Mouse (Mus musculus): Measurements from ENCODE around the gene Dgki. TPM values are rescaled to one million over a fixed set of nuclear protein-coding genes. Genes with fewer than 3 reads are reported as not detected.

Dgki gene
- polyA plus RNA-seq, 1 experiment: not detected

- Histone ChIP-seq H3K4me3 (ENCODE audit: insufficient read depth, low read length) (no peak overlapping the region), H3K4me1 (ENCODE audit: control insufficient read depth, insufficient read depth, low read length) (peaks cover 9% of the 10 kb centered on the region), H3K27ac (ENCODE audit: insufficient read depth, low read depth, low read length) (no peak overlapping the region)
- TF ChIP-seq CTCF (IDR thresholded peaks at IDR 0.05; ENCODE audit: low read depth, low read length) (no peak), POLR2A (IDR thresholded peaks at IDR 0.05; ENCODE audit: borderline replicate concordance, low read depth, low read length) (no peak)
These were observed 83.6 kb downstream of the Dgki start for GRCm38 (mm10) chr6:37216342-37216763.

DNA sequence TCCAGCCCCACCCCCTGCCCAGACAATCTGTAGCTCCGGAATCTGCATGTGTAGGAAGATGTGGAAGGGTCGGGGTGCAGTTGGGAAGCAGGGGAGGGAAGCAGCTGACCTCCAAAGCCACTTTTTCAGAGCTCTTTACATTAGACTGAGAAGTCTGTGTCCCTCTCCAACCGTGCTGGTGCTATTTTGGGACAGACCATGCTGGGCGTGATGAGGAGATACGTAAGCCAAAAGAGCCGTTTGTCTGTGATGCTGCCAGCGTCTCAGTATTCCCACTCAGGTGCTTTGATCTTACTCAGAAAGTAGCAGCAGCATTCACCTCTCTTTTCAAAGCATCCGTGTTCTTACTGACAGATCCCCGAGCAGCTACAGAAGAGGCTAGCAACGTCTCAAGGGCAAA lies 84.3 kb downstream of the Dgki start:
- Histone ChIP-seq H3K4me3 (ENCODE audit: insufficient read depth, low read length) (no peak overlapping the region), H3K27ac (ENCODE audit: insufficient read depth, low read depth, low read length) (no peak overlapping the region), H3K4me1 (ENCODE audit: control insufficient read depth, insufficient read depth, low read length) (peaks cover 9% of the 10 kb centered on the region)
- no peak for TF ChIP-seq POLR2A (IDR thresholded peaks at IDR 0.05; ENCODE audit: borderline replicate concordance, low read depth, low read length)
- no peak for TF ChIP-seq CTCF (IDR thresholded peaks at IDR 0.05; ENCODE audit: low read depth, low read length)

- peaks cover 9% of the 10 kb centered on the region for H3K4me1 ChIP-seq (ENCODE audit: control insufficient read depth, insufficient read depth, low read length)
- peak overlapping the region; percentile 29 for H3K4me3 ChIP-seq (ENCODE audit: insufficient read depth, low read length)
- H3K27ac ChIP-seq (ENCODE audit: insufficient read depth, low read depth, low read length): peak overlapping the region; percentile 67
- TF ChIP-seq CTCF (IDR thresholded peaks at IDR 0.05; ENCODE audit: low read depth, low read length): no peak
- TF ChIP-seq POLR2A (IDR thresholded peaks at IDR 0.05; ENCODE audit: borderline replicate concordance, low read depth, low read length): no peak
These were observed 87.1 kb downstream of the Dgki start for GRCm38 (mm10) chr6:37212930-37213329.

- no peak overlapping the region for H3K27ac ChIP-seq (ENCODE audit: insufficient read depth, low read depth, low read length)
- H3K4me1 ChIP-seq (ENCODE audit: control insufficient read depth, insufficient read depth, low read length): peaks cover 9% of the 10 kb centered on the region
- H3K4me3 ChIP-seq (ENCODE audit: insufficient read depth, low read length): no peak overlapping the region
- TF ChIP-seq POLR2A (IDR thresholded peaks at IDR 0.05; ENCODE audit: borderline replicate concordance, low read depth, low read length) (no peak), CTCF (IDR thresholded peaks at IDR 0.05; ENCODE audit: low read depth, low read length) (no peak)
These were observed 88.3 kb downstream of the Dgki start for GRCm38 (mm10) chr6:37211545-37212247.

GRCm38 (mm10) chr6:37202901-37203300 lies 97.1 kb downstream of the Dgki start:
- no peak overlapping the region for H3K27ac ChIP-seq (ENCODE audit: insufficient read depth, low read depth, low read length)
- no peaks in the 10 kb centered on the region for H3K4me1 ChIP-seq (ENCODE audit: control insufficient read depth, insufficient read depth, low read length)
- H3K4me3 ChIP-seq (ENCODE audit: insufficient read depth, low read length): no peak overlapping the region
- TF ChIP-seq POLR2A (IDR thresholded peaks at IDR 0.05; ENCODE audit: borderline replicate concordance, low read depth, low read length) (no peak), CTCF (IDR thresholded peaks at IDR 0.05; ENCODE audit: low read depth, low read length) (no peak)

DNA sequence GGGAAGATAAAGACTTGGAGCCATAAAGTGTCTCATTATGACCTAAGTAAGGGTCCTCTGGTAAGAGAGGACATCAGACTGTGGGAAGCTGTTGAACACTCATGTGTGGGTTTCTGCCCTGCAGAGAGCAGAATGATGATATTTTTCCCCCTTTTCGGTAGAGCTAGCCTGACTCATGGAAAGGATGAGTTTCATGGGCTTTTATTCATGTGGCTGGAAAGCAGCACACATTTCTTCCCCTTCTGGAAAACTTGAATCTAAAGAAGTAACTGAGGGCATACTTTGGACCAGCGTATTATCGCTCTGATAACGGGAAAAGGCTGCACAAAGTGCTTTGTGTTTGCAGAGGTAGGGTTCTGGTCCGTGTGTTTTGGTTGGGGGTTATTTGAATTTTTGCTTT lies 99.1 kb downstream of the Dgki start:
- Histone ChIP-seq H3K4me3 (ENCODE audit: insufficient read depth, low read length) (no peak overlapping the region), H3K4me1 (ENCODE audit: control insufficient read depth, insufficient read depth, low read length) (0 out of 2 replicates have a peak, but pooled peaks cover 6% of the 10 kb centered on the region), H3K27ac (ENCODE audit: insufficient read depth, low read depth, low read length) (no peak overlapping the region)
- TF ChIP-seq CTCF (IDR thresholded peaks at IDR 0.05; ENCODE audit: low read depth, low read length): no peak
- TF ChIP-seq POLR2A (IDR thresholded peaks at IDR 0.05; ENCODE audit: borderline replicate concordance, low read depth, low read length): no peak

- 0 out of 2 replicates have a peak, but pooled peaks cover 6% of the 10 kb centered on the region for H3K4me1 ChIP-seq (ENCODE audit: control insufficient read depth, insufficient read depth, low read length)
These were observed 100.5 kb downstream of the Dgki start for GRCm38 (mm10) chr6:37199502-37199901.

DNA sequence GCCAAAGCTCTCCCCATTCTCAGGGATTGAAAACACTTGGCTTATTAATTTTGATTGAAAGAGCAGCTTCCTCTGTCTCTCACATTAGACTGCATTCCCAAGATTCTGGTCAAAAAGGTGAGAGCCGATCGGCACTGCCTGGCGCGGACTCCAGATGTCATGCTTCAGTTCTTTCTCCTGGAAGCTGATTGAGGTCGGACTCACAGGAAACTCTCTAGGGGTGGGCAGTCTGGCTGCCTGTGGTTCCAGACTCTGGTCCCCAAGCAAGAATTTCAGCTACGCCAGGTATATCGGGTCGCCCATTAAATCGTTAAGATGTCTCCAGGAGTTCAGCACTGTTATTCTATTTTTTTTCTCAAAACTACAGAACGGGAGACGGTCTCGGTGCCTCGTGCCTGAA lies 102.2 kb downstream of the Dgki start:
- TF ChIP-seq POLR2A (IDR thresholded peaks at IDR 0.05; ENCODE audit: borderline replicate concordance, low read depth, low read length): no peak
- TF ChIP-seq CTCF (IDR thresholded peaks at IDR 0.05; ENCODE audit: low read depth, low read length): no peak

More at GRCm38 (mm10) chr6:37199502-37199901, 100.5 kb downstream of the Dgki start:
- TF ChIP-seq POLR2A (IDR thresholded peaks at IDR 0.05; ENCODE audit: borderline replicate concordance, low read depth, low read length): no peak
- TF ChIP-seq CTCF (IDR thresholded peaks at IDR 0.05; ENCODE audit: low read depth, low read length): no peak
- Histone ChIP-seq H3K4me3 (ENCODE audit: insufficient read depth, low read length) (no peak overlapping the region), H3K27ac (ENCODE audit: insufficient read depth, low read depth, low read length) (no peak overlapping the region)

DNA sequence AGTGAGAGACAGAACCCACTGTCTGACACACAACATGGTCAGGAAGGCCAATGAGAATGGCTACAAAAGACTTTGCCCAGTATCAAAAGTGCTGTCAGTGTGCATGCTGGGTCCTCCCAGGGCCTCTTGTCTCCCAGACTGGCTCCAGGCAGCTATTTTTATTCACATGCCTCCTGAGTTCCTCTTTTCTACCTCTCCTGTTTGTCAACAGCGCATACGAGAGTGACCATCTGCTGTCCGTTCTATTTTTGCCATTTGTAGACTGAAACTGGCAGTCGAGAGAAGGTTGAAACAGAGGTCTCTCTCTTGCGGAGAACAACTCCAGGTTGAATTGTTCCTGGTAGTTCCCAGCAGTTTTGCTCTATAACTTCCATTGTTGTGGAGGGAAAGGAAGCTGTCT lies 103.1 kb downstream of the Dgki start:
- TF ChIP-seq POLR2A (IDR thresholded peaks at IDR 0.05; ENCODE audit: borderline replicate concordance, low read depth, low read length): no peak
- TF ChIP-seq CTCF (IDR thresholded peaks at IDR 0.05; ENCODE audit: low read depth, low read length): no peak
- no peak overlapping the region for H3K27ac ChIP-seq (ENCODE audit: insufficient read depth, low read depth, low read length)
- 0 out of 2 replicates have a peak, but pooled peaks cover 6% of the 10 kb centered on the region for H3K4me1 ChIP-seq (ENCODE audit: control insufficient read depth, insufficient read depth, low read length)
- H3K4me3 ChIP-seq (ENCODE audit: insufficient read depth, low read length): no peak overlapping the region

More for the DNA sequence above, 102.2 kb downstream of the Dgki start:
- Histone ChIP-seq H3K4me1 (ENCODE audit: control insufficient read depth, insufficient read depth, low read length) (0 out of 2 replicates have a peak, but pooled peaks cover 6% of the 10 kb centered on the region), H3K27ac (ENCODE audit: insufficient read depth, low read depth, low read length) (no peak overlapping the region), H3K4me3 (ENCODE audit: insufficient read depth, low read length) (no peak overlapping the region)

GRCm38 (mm10) chr6:37195766-37196165 lies 104.2 kb downstream of the Dgki start:
- Histone ChIP-seq H3K4me3 (ENCODE audit: insufficient read depth, low read length) (no peak overlapping the region), H3K27ac (ENCODE audit: insufficient read depth, low read depth, low read length) (no peak overlapping the region), H3K4me1 (ENCODE audit: control insufficient read depth, insufficient read depth, low read length) (0 out of 2 replicates have a peak, but pooled peaks cover 6% of the 10 kb centered on the region)
- TF ChIP-seq POLR2A (IDR thresholded peaks at IDR 0.05; ENCODE audit: borderline replicate concordance, low read depth, low read length) (no peak), CTCF (IDR thresholded peaks at IDR 0.05; ENCODE audit: low read depth, low read length) (no peak)
